Mouse (Mus musculus) layer of hippocampus, adult 18-20 months (tissue): ENCODE results near the gene Nfic. TPM values are rescaled to one million over a fixed set of nuclear protein-coding genes. Genes with fewer than 3 reads are reported as not detected.

Experiments used
- DNase-seq, 2 experiments: peaks; one replicate each; pipeline ENCODE4 v3.0.0; 2022; ENCODE audit warnings: low spot score in 2 of 2
- long read RNA-seq: library from polyadenylated mRNA; stranded (forward); transcript quantifications from one replicate; pipeline ENCODE4 v2.0.0, GENCODE M21; 2021
- total RNA-seq, 2 experiments: library from RNA; stranded (reverse); gene quantifications; 2 replicates each; pipeline ENCODE4 v1.2.3; 2021

Gene Nfic
- total RNA-seq = 10 to 100 TPM; 54.2 to 54.7 TPM
- long read RNA-seq, full-length matches to known transcripts = 18 of 31 reads
- long read RNA-seq, partial matches to known transcripts = 3 of 31 reads
- long read RNA-seq, other reads (novel, unspliced or antisense) = 10 of 31 reads

GRCm38 (mm10) chr10:81455181-81455895 is at the start of gene Nfic:
Nfic (minus strand) TSS chr10:81455635.
- no peak for DNase-seq

- peak; percentile 79 to 94 for DNase-seq
Measured at GRCm38 (mm10) chr10:81502658-81503057, 47.2 kb upstream of the Nfic start.

GRCm38 (mm10) chr10:81501863-81502262 is 46.4 kb upstream of the Nfic start:
- no peak for DNase-seq

- DNase-seq = no peak
Measured at GRCm38 (mm10) chr10:81500032-81500431, 44.6 kb upstream of the Nfic start, which contains the start of gene S1pr4. S1pr4 (minus strand) TSS chr10:81500132.

GRCm38 (mm10) chr10:81499250-81499901 is 43.9 kb upstream of the Nfic start:
- DNase-seq = no peak

GRCm38 (mm10) chr10:81498316-81499249 is 43.1 kb upstream of the Nfic start:
- DNase-seq = no peak

- no peak for DNase-seq
Measured at GRCm38 (mm10) chr10:81497401-81498270, 42.2 kb upstream of the Nfic start.

GRCm38 (mm10) chr10:81496969-81497368 is 41.5 kb upstream of the Nfic start:
- DNase-seq = no peak

- peak; percentile 97 to 100 for DNase-seq
Measured at GRCm38 (mm10) chr10:81496264-81496901, 40.9 kb upstream of the Nfic start, which contains the start of gene Ncln. Ncln (minus strand) TSS chr10:81496392.

- DNase-seq = no peak
Measured at GRCm38 (mm10) chr10:81495616-81496263, 40.3 kb upstream of the Nfic start.

GRCm38 (mm10) chr10:81495151-81495550 is 39.7 kb upstream of the Nfic start:
- DNase-seq = no peak

GRCm38 (mm10) chr10:81494260-81495041 is 39.0 kb upstream of the Nfic start:
- peak in 1 of 2 experiments; percentile 10 for DNase-seq

- DNase-seq = no peak
Measured at GRCm38 (mm10) chr10:81493601-81494220, 38.3 kb upstream of the Nfic start.

GRCm38 (mm10) chr10:81492606-81493240 is 37.3 kb upstream of the Nfic start:
- DNase-seq = no peak

GRCm38 (mm10) chr10:81491018-81491417 is 35.6 kb upstream of the Nfic start:
- DNase-seq = no peak

- DNase-seq = no peak
Measured at GRCm38 (mm10) chr10:81489941-81490340, 34.5 kb upstream of the Nfic start.

GRCm38 (mm10) chr10:81488081-81488480 is 32.6 kb upstream of the Nfic start:
- no peak for DNase-seq
